Mouse (Mus musculus): Measurements from ENCODE around the gene Snrk. TPM values are rescaled to one million over a fixed set of nuclear protein-coding genes. Genes with fewer than 3 reads are reported as not detected.

The Snrk gene
- total RNA-seq, 1 experiment from 2014 or later: 197 TPM

DNA sequence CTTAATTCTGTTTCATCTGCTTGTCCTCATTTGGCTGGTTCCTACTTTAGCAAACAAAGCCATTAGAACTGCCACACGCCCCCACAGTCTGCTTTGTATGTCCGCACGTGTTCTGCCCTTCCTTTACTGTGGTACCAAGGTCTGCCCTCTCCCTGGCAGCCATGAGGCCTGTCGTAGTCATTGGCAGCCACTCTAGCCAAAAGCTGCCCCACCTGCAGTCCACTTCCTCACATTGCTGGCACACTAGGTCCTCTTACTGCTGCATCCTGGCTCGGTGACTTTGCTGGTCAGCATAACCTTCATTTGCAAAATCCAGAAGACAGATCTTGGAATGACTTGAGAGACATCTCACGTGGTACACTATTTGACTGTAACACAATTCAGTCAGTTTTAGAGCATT, 52.8 kb downstream of the Snrk start:
- ATAC-seq (ENCODE audit: extremely low read depth, insufficient number of reproducible peaks, low FRiP score, poor library complexity, severe bottlenecking): no peak

DNA sequence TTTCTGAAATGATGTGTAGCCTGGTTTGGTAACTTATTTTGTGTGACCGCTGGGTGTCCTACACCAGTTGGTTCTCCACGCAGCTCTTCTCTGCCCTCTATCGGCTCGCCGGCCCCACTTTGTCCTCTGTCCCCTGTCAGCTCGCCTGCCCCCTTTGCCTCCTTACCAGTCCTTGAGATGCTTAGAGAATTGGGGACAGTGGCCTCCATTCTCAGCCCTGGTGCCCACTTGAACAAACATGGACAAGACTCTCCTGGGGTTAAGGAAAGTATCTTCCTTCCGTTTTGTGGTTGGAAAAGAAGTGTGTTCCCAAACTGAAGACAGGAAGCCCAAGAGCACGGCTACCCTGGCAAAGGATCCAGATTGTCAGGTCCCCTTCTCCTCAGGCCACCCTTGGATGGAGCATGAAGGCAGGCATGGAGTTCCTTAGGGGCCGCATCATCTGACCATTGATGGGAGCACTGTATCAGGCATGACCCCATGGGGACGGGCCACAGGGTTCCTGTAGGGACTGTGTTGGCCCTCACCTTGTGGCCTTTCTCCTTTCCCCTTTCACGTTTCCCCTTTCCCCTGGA, 55.6 kb downstream of the Snrk start:
- no peak for ATAC-seq (ENCODE audit: extremely low read depth, insufficient number of reproducible peaks, low FRiP score, poor library complexity, severe bottlenecking)

DNA sequence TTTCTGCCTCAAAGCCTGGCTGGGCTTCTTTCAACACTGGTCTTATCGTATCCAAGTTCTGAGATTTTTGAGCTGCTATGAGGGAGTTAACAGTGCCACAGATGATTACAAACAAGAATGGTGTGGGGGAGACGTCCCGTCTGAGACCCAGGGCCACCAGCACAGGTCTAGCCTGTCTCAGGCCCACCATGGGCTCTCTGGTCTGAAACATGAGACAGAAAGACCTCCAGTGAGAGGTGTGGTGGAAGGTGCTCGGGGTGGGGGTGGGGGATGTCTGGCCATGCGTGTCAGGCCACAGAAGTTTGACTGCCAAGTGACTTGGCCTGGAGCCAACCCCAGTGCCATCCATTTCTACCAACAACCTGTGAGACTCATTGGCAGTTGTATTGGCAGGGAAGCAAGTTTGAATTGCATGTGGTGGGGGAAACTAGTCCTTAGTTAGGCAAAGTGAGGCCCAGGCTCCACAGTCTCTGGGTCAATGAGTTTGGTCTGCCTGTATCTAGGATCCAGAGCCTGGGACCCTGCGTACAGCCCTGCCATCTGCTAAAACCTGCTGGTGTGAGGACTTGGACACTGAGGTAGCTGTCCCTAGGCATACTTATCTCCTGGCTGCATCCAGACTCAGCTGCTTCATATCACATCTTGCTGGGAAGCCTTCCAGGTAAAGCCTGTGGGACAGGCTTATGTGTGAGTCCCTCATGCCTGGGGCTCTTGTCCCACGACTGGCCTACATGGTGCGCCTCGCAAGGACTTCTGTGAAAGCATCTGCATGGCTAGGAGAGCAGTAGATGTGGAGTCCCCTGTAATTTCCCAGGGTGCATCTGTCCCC, 56.6 kb downstream of the Snrk start:
- no peak for ATAC-seq (ENCODE audit: extremely low read depth, insufficient number of reproducible peaks, low FRiP score, poor library complexity, severe bottlenecking)

DNA sequence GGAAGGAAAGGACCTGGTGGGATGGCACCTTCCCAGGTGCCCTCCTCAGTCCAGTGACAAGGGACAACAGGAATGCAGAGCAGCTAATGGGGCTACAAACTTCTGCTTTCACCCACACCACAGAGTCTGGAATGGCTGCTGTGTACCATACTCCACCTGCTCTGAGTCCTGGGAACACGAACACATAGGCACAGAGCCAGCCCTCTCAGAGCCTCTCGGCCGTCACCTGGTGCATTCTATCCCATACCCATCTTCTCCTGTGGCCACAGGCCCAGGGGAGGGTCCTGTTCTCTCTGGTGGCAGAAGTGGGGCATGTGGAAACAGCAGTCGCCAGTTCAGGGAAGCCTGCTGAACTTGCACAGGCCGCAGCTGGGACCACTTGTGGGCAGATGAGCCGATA, 57.7 kb downstream of the Snrk start:
- no peak for ATAC-seq (ENCODE audit: extremely low read depth, insufficient number of reproducible peaks, low FRiP score, poor library complexity, severe bottlenecking)

DNA sequence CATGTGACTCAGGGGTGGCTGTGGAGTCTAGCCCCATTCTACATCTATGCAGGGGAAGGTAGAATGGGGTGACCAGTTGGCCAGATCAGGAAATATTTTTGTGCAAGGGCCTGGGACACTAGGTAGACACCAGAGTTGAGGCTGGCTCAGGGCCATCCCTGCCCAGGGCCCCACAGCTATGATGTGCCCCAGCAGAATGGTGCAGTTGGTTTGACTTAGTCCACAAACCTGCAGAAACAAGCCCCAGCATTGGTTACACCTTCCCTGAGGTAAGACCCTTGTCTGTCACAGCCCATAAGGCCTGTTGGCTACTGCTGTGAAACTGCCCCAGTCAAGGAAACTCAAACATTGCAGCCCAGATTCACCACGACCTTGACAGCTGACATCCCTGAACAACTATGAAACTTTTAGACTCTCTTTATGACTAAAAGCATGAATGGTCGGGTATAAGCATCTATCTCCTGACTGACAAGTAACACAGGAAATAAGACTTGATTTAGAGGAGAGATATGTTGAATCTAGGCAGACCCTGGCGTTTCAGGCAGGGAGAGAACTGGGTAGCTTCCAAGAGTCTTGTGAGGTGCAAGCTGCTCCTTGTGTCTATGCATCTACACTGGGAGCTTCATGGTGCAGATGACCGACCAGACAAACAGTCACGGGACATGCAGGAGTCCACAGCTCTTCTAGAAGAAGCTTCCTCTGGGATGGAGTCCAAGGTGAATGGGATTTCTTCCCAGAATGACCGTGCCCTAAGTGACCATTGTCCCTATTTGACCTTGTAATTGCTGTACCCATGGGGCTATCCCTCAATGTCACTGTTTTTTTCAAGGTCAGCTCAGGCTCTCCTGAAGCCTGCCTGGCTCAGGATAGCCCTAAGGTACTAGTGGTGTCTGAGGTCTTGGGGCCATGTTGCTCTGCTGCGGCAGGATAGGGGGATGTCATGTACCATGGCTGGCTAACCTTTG, 60.5 kb downstream of the Snrk start:
- ATAC-seq (ENCODE audit: extremely low read depth, insufficient number of reproducible peaks, low FRiP score, poor library complexity, severe bottlenecking): no peak

DNA sequence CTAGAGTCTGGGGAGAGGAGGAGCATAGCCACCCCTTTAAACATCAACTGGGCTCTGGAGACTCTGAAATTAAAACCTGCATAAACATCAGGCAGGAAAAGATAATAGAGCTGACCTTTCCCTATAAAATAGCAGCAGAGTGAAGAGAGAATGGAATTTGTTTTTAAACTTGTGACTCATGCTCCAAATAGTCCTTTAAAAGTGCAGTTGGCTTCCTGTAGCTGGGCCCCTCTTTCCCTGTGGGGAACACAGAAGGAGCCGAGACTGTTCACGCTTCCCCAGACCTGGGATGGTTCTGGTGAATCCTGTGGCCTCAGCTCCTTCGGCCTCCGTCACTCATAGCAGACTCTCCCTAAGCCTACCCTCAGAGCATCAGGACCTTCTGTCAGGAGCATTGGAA, 61.4 kb downstream of the Snrk start:
- no peak for ATAC-seq (ENCODE audit: extremely low read depth, insufficient number of reproducible peaks, low FRiP score, poor library complexity, severe bottlenecking)

DNA sequence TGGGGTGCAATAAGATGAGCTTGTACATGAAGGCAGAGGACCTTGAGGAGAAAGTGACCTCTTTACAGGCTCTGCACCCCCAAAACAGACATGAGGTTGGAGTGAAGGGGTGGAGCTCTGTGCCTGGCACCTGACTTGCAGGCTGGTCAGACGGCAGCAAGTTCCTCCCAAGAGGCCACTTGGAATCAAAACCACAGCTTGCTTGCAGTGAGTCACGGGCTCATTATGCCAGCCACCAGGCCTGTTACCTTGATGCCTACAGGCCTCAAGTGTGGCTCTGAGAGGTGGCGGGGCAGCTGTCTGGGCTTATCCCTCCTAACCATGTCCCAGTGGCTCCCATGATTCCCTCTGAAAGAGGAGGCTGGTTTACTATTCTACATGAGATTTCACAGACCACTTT, 63.0 kb downstream of the Snrk start:
- ATAC-seq (ENCODE audit: extremely low read depth, insufficient number of reproducible peaks, low FRiP score, poor library complexity, severe bottlenecking): no peak

DNA sequence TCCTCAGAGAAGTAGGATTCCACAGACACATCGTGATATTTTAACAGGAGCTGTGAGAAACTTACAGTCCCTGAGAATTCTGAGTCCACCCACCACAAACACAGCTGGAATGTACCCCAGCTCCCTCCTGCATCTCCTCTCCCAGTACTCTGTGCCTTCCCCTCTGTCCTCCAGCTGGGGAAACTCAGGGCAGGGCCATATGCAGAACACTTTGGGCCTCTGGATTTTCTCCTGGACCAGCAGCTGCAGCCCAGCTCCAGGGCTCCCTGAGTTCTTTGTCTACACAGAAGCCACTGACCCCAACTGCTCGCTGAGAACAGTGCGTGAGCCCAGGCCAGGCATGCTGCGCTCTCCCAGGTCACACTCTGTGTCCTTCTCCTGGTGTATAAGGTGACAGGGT, 66.0 kb downstream of the Snrk start:
- ATAC-seq (ENCODE audit: extremely low read depth, insufficient number of reproducible peaks, low FRiP score, poor library complexity, severe bottlenecking): no peak

DNA sequence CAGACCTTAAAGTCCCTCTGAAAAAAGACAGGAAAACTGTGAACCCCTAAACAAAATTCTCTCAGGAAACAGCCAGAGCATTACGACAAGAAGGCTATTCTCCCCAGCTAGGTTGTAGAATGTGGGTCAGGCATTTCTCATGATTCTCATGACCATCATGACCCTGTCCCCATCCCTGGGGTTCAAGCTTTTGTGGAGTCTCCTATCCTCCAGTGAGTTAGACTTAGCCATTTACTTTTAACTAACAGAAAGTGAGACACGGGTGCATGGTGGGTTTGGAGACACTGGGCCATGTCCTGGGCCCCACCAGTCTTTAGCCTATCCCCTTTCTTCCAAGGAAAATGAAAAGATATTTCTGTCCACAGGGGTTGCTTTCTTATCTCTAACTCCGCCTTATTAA, 67.3 kb downstream of the Snrk start:
- ATAC-seq (ENCODE audit: extremely low read depth, insufficient number of reproducible peaks, low FRiP score, poor library complexity, severe bottlenecking): no peak

DNA sequence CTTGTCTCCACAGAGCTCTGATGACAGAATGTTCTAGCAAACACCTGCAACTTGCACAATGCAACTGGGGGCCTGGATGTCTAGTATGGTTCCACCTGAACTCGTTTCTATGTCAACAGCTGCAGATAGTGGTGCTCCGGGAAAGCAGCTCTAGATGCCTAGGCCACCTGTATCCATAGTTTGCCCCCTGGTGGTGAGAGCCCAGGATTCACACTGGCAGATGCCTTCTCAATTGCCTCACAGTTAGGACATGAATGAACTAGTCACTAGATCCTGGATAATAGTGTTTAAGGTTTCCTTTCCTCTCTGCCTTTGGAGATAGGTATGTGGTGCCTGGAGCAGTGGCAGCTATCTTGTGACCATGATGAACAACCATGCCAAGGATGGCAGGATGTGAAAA, 68.0 kb downstream of the Snrk start:
- ATAC-seq (ENCODE audit: extremely low read depth, insufficient number of reproducible peaks, low FRiP score, poor library complexity, severe bottlenecking): peak; percentile 45

DNA sequence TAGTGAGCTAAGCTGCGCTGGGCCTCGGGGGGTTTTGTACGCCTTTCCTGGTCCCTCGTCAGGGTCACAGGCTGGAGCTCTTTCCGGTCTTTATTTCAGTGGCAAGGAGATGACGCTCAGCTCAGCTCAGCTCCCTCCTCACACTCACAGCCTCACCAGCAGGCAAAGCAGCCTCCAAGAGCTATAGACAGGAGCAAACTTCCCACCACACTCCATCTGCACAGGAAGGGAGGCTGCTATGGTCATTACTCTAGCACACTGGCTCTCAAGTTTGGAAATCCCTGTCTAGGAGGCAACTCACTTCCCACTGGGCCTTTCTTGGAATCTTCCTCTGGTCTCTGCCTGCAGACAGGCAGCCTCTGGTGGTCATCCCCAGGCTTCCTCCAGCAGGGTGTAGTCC, 68.9 kb downstream of the Snrk start:
- no peak for ATAC-seq (ENCODE audit: extremely low read depth, insufficient number of reproducible peaks, low FRiP score, poor library complexity, severe bottlenecking)

DNA sequence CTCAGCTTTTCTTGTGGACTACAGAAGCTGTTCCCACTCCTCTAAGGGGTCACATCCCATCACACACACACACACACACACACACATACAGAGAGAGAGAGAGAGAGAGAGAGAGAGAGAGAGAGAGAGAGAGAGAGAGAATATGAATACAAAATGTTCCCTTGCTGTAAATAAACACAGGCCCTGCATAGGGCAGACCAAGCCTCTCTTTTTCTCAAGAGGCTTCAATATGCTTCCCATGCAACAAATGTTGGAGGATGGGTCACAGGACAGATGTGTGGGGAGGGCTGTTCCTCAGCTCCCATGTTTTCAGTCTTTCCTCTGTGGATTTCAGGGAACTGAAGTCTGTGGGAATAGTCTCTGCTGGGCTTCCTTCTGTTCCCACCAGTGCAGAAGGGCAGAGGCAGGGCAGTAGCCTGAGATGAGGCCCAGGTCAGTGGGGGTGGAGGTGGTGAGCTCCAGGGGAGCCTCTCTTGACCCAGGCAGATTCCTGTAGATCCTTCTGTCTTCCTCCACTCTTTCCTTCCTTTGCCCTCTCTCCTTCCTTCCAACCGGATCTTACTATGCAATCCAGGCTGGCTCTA, 69.7 kb downstream of the Snrk start:
- no peak for ATAC-seq (ENCODE audit: extremely low read depth, insufficient number of reproducible peaks, low FRiP score, poor library complexity, severe bottlenecking)

DNA sequence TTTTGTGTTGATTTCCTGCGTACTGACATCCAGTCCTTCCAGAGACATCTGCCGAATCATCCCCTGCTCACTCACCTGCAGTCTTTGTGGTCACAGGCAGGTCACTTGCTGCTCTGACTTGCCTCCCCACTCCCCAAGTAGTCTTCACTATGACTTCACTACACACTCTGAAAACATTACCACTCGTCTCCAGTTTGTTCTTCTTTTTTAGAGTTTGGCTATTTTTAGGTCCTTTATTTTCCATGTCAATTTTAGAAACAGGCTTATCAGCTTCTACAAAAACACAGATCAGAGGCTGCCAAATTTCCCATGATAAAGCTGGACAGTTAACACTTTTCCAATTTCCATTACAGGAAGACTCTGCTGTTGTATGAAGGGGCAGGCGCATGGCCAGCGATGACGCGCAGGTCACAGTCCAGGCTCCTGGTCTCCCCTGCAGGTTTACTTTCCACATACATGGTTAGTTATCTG, 70.4 kb downstream of the Snrk start:
- no peak for ATAC-seq (ENCODE audit: extremely low read depth, insufficient number of reproducible peaks, low FRiP score, poor library complexity, severe bottlenecking)

DNA sequence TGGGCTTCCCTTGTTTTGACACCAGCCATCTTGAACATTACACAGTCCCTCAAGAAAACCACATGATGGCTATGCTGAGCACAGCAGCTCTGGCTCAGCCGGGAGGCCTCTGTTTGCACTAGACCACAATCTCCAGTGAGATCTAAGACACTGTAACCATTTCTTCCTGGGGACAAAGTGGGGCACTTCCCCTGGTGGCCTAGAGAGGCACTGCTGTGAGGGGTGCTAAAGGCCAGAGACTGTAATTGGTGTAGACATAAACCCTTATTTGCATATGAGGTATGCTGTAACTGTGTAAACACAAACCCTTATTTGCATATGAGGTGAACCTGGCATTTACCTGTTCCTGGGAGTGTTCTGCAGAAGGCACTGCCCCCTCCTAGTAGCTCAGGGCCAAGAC, 71.7 kb downstream of the Snrk start:
- ATAC-seq (ENCODE audit: extremely low read depth, insufficient number of reproducible peaks, low FRiP score, poor library complexity, severe bottlenecking): peak; percentile 53; the same call in 1 of the 2 replicates

DNA sequence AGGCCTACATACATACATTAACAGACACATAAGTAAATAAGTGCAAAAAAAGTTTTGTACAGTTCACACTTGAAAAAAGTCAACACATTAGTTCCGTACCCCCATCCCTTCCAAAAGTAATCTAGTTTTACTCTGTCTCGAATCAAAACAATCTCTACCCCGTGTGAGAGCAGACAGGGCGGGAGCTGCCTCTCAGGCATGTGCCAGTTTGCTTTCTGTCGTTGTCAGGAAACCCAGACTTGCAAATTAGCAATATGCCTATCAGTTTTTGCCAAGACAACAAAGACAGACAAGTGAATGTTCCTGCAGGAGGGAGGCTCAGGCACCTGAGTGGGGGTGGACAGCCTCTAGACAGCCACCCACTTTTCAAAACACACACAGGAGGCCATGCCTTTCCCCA, 76.3 kb downstream of the Snrk start:
- no peak for ATAC-seq (ENCODE audit: extremely low read depth, insufficient number of reproducible peaks, low FRiP score, poor library complexity, severe bottlenecking)

DNA sequence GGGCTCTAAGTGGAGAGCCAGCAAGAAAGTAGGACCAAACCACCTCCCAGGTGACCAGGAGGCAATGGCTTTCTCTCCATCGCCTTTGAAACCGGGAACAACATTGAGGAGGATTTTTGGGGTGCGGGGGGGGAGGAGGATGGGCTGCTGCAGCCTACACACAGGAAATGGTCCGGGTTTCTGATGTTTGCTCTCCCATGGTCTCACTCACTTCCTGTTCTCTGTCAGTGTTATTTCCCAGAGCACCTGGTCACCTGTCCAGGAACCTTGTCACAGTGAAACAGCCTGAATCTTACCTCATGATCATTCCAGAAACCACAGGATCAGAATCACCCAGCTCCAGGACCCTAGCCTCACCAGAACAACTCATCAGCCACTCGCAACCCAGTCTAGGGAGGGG, 76.8 kb downstream of the Snrk start:
- no peak for ATAC-seq (ENCODE audit: extremely low read depth, insufficient number of reproducible peaks, low FRiP score, poor library complexity, severe bottlenecking)

DNA sequence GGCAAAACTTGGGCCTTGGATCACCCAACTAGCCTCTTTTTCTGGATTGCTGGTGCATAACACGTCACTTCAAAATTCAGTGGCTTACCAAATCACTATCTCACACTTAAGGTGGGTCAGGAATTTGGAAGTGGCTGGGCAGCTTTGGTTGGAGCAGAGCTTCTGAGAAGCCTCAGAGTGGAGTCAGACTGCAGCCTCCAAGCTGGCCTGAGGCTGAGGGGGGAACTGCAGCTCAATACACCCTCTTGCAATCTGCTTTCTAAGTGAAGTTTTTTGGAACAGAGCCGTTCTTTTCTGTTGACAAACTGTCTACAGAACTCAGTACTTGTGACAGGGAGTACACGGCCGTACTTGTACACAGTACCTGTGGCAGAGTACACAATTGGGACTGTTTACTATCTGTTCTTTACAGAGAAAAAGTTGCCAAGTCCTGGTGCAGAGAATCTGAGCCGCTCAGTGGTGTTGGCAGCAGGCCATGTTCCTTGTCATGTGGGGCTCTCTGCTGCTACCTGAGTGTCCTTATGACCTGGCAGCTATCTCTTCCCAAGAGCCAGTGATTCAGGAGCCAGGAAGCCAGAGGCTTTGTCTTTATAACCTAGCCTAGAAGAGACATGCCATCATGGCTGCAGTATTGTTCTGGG, 78.1 kb downstream of the Snrk start:
- ATAC-seq (ENCODE audit: extremely low read depth, insufficient number of reproducible peaks, low FRiP score, poor library complexity, severe bottlenecking): no peak

DNA sequence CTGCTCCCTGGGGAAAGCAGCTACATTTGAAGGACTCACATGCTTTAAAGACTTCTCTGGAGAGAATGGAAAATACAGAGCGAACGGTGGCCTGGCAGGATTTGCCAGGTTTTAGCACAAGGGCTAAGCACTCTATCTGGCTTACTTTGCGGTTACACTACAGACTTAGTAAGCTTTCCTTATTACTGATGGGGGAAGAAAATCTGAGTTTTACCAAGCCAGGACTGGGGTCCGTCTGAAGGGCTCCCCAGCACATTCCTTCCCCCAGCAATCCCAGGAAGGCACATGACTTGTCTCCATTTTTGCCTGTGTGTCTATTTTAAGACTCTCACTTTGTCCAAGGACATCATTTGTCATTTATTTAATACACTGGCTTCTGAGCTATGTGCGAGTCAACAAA, 80.0 kb downstream of the Snrk start:
- ATAC-seq (ENCODE audit: extremely low read depth, insufficient number of reproducible peaks, low FRiP score, poor library complexity, severe bottlenecking): no peak

DNA sequence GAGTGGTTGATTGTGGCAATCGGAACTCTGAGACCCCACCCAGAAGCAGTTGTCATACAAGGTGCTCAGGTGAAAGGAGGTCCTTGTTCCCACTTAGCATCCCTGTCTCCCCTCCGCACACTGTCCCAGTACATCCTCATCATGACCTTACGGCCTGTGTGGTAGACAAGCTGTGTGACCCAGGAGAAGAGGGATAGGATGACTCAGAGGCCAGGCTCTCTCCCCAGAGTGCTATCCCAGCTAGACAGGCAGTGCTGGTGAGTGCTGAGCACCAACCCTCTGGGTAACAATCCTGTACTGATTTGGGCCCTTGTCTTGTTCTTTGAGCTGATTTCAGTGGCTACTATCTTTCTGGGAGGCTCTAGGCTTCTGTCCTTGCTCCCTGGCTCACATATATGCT, 81.6 kb downstream of the Snrk start:
- no peak for ATAC-seq (ENCODE audit: extremely low read depth, insufficient number of reproducible peaks, low FRiP score, poor library complexity, severe bottlenecking)
